Mouse (Mus musculus): ENCODE results near the gene Smim12.
A peak's percentile ranks its signal among the peaks of the same experiment; 100 is the strongest.

The Smim12 gene

GRCm38 (mm10) chr4:127235742-127236487 lies 7.7 kb upstream of the Smim12 start:
- peak in 1 of 2 experiments; percentile 77 for DNase-seq (ENCODE audit: low spot score in 2 of 2)

GRCm38 (mm10) chr4:127236631-127237030 lies 7.0 kb upstream of the Smim12 start:
- DNase-seq (ENCODE audit: low spot score in 2 of 2): no peak

GRCm38 (mm10) chr4:127237271-127237670 lies 6.3 kb upstream of the Smim12 start:
- no peak for DNase-seq (ENCODE audit: low spot score in 2 of 2)

GRCm38 (mm10) chr4:127242696-127243095 lies 888 bp upstream of the Smim12 start:
- DNase-seq (ENCODE audit: low spot score in 2 of 2): no peak

- no peak for DNase-seq (ENCODE audit: low spot score in 2 of 2)
These were observed 369 bp downstream of the Smim12 start for GRCm38 (mm10) chr4:127243953-127244352.

GRCm38 (mm10) chr4:127249701-127250349 lies 6.2 kb downstream of the Smim12 start:
- DNase-seq (ENCODE audit: low spot score in 2 of 2): peak; percentile 91 to 96

GRCm38 (mm10) chr4:127251963-127252585 lies 8.5 kb downstream of the Smim12 start:
- no peak for DNase-seq (ENCODE audit: low spot score in 2 of 2)

GRCm38 (mm10) chr4:127256739-127257138 lies 13.2 kb downstream of the Smim12 start:
- DNase-seq (ENCODE audit: low spot score in 2 of 2): no peak

- DNase-seq (ENCODE audit: low spot score in 2 of 2): no peak
These were observed 14.8 kb downstream of the Smim12 start for GRCm38 (mm10) chr4:127258186-127258897.

- no peak for DNase-seq (ENCODE audit: low spot score in 2 of 2)
These were observed 18.0 kb downstream of the Smim12 start for GRCm38 (mm10) chr4:127261601-127262000.

- no peak for DNase-seq (ENCODE audit: low spot score in 2 of 2)
These were observed 20.0 kb downstream of the Smim12 start for GRCm38 (mm10) chr4:127263438-127264182.

- DNase-seq (ENCODE audit: low spot score in 2 of 2): no peak
These were observed 20.6 kb downstream of the Smim12 start for GRCm38 (mm10) chr4:127264183-127264554.

GRCm38 (mm10) chr4:127278451-127279001 lies 34.9 kb downstream of the Smim12 start:
- no peak for DNase-seq (ENCODE audit: low spot score in 2 of 2)

GRCm38 (mm10) chr4:127279241-127279640 lies 35.7 kb downstream of the Smim12 start:
- no peak for DNase-seq (ENCODE audit: low spot score in 2 of 2)

- DNase-seq (ENCODE audit: low spot score in 2 of 2): no peak
These were observed 43.3 kb downstream of the Smim12 start for GRCm38 (mm10) chr4:127286907-127287306.

- no peak for DNase-seq (ENCODE audit: low spot score in 2 of 2)
These were observed 45.5 kb downstream of the Smim12 start for GRCm38 (mm10) chr4:127289039-127289548.

- DNase-seq (ENCODE audit: low spot score in 2 of 2): no peak
These were observed 49.0 kb downstream of the Smim12 start for GRCm38 (mm10) chr4:127292631-127293030.

All from frontal cortex, postnatal 14 days (tissue).